Mouse (Mus musculus) liver, embryonic 13.5 days (tissue): ENCODE results near the gene Gm21992. TPM values are rescaled to one million over a fixed set of nuclear protein-coding genes. Genes with fewer than 3 reads are reported as not detected.
A peak's percentile ranks its signal among the peaks of the same experiment; 100 is the strongest.

Experiments used
- ATAC-seq: fragments of 200-750 bp; cut with Nextera tagmentation; 2 replicates; pipeline ENCODE4 v1.8.0; 2017; ENCODE audit warnings: low read depth, mild to moderate bottlenecking, moderate number of reproducible peaks, moderate library complexity
- DNase-seq: peaks from one replicate; pipeline ENCODE4 v3.0.0; 2022
- H3K27ac ChIP-seq: fragments of 300-500 bp; sonication (generic); 2 replicates; pipeline ENCODE4 v1.5.1; 2015; ENCODE audit warnings: moderate library complexity, mild to moderate bottlenecking, inconsistent platforms
- H3K27me3 ChIP-seq: fragments of 300-500 bp; sonication (generic); 2 replicates; pipeline ENCODE4 v1.6.1; 2015; ENCODE audit warnings: mild to moderate bottlenecking, inconsistent platforms
- H3K36me3 ChIP-seq: fragments of 300-500 bp; sonication (generic); 2 replicates; pipeline ENCODE4 v1.6.1; 2015; ENCODE audit warnings: mild to moderate bottlenecking, inconsistent platforms
- H3K4me1 ChIP-seq: fragments of 300-500 bp; sonication (generic); replicated peaks from 2 replicates; pipeline ENCODE4 v1.6.1; 2015; ENCODE audit warnings: inconsistent platforms
- H3K4me2 ChIP-seq: fragments of 300-500 bp; sonication (generic); 2 replicates; pipeline ENCODE4 v1.6.1; 2015; ENCODE audit warnings: inconsistent platforms, mild to moderate bottlenecking, moderate library complexity
- H3K4me3 ChIP-seq: fragments of 300-500 bp; sonication (generic); replicated peaks from 2 replicates; pipeline ENCODE4 v1.5.1; 2015; ENCODE audit warnings: mild to moderate bottlenecking, inconsistent platforms
- H3K9ac ChIP-seq: fragments of 300-500 bp; sonication (generic); 2 replicates; pipeline ENCODE4 v1.6.1; 2015; ENCODE audit warnings: mild to moderate bottlenecking, inconsistent platforms
- H3K9me3 ChIP-seq: fragments of 300-500 bp; sonication (generic); replicated peaks from 2 replicates; pipeline ENCODE4 v1.6.1; 2016; ENCODE audit warnings: inconsistent platforms
- WGBS: fragments of 180-500 bp; shearing (Covaris S2); methylation state at CpG from one replicate; pipeline ENCODE4 v1.1.7; 2015; ENCODE audit not compliant: insufficient replicate concordance; 5-methylcytosine and 5-hydroxymethylcytosine counted together
- polyA plus RNA-seq: library from polyadenylated mRNA; unstranded; fragments of >200 nt; fragmentation: Nextera tagmentation; extraction: Ambion mirVana; gene quantifications from 2 replicates; pipeline ENCODE4 v1.2.1, GENCODE M21; 2015

Gm21992 gene
- polyA plus RNA-seq, 1 experiment from 2014 or later: 18.5 TPM

DNA sequence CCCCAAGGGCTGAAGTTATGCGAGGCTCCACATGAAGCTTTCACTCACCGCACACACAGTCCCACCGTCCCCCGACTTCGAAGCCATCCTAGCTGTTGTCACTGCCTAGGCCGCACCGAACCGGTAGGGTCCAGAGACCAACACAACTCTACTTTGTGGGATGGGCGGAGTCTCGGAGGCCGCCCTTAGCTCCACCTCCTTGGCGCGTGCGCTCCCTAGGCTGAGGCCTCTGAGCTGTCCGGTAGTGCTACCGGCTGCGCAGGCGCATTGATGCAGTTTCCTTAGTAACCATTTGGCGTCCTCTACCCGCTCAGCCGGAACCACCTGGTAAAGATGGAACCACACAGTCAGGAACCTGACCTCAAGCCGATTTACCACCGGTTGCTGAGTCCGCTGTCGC lies 27.7 kb upstream of the Gm21992 start, which contains the start of the genes Ccs and Ccdc87:
Ccs (minus strand) TSS at position 184 of the 400 bp plus-strand sequence.
Ccdc87 (plus strand) TSS at position 218 of the 400 bp plus-strand sequence.
- H3K4me3 ChIP-seq: peak within 1 kb of the TSS; percentile 74
- H3K4me1 ChIP-seq: peaks cover 56% of the 10 kb centered on the region
- ATAC-seq (peak; percentile 99), DNase-seq (peak; percentile 95)
- peak within 1 kb of the TSS; percentile 80 for H3K27ac ChIP-seq
- H3K27me3 ChIP-seq: peaks cover 37% of the 10 kb centered on the region
- H3K9me3 ChIP-seq: no peaks in the 10 kb centered on the region
- under 1% methylated on average over 25 of the region's 25 CpGs for WGBS
- H3K36me3 ChIP-seq: peaks cover 5% of the 10 kb centered on the region; the same call in 1 of the 2 replicates
- peak within 1 kb of the TSS; percentile 84 for H3K9ac ChIP-seq
- peak within 1 kb of the TSS; percentile 96 for H3K4me2 ChIP-seq

- ATAC-seq: peak; percentile 45
Observed at GRCm38 (mm10) chr19:4838526-4839140, 27.2 kb upstream of the Gm21992 start.

GRCm38 (mm10) chr19:4837049-4837448 lies 25.6 kb upstream of the Gm21992 start:
- WGBS: 86% methylated on average over 6 of the region's 6 CpGs
- peaks cover 25% of the 10 kb centered on the region for H3K27me3 ChIP-seq
- H3K27ac ChIP-seq: no peak overlapping the region

More at GRCm38 (mm10) chr19:4838526-4839140, 27.2 kb upstream of the Gm21992 start:
- H3K36me3 ChIP-seq: peaks cover 6% of the 10 kb centered on the region; the same call in 1 of the 2 replicates
- peak overlapping the region; percentile 84 for H3K9ac ChIP-seq
- H3K27ac ChIP-seq: peak overlapping the region; percentile 80
- peak overlapping the region; percentile 74 for H3K4me3 ChIP-seq
- WGBS: 31% methylated on average over 10 of the region's 10 CpGs
- peaks cover 56% of the 10 kb centered on the region for H3K4me1 ChIP-seq
- no peaks in the 10 kb centered on the region for H3K9me3 ChIP-seq
- no peak for DNase-seq
- H3K4me2 ChIP-seq: peak overlapping the region; percentile 96
- H3K27me3 ChIP-seq: peaks cover 37% of the 10 kb centered on the region

DNA sequence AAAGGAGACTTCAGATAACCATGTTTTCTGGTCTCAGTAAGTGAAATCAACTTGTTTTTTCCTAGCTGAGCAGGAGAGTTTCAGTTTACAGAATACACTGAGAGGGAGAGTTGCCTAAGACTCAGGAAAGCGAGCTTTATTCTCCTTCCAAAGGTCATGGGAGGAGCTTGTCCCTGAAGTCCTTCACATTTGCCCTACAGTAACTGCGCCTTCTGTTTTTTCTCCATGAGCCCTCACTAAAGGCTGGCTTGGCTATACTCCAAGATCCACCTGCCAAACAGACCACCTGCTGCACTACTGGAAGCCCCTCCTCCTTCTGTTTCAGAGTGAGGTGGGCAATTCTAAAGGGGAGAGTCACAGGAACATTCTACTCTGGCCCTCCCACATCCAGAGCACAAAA lies 24.7 kb upstream of the Gm21992 start:
- ATAC-seq (no peak), DNase-seq (no peak)
- peaks cover 19% of the 10 kb centered on the region for H3K36me3 ChIP-seq
- no peaks in the 10 kb centered on the region for H3K9me3 ChIP-seq
- no peak overlapping the region for H3K9ac ChIP-seq
- H3K4me1 ChIP-seq: peaks cover 54% of the 10 kb centered on the region
- no peak overlapping the region for H3K4me3 ChIP-seq
- WGBS: 71% methylated on average over 2 of the region's 2 CpGs
- no peak overlapping the region for H3K4me2 ChIP-seq
- H3K27ac ChIP-seq: peak overlapping the region; percentile 58
- H3K27me3 ChIP-seq: peaks cover 16% of the 10 kb centered on the region

More at GRCm38 (mm10) chr19:4837049-4837448, 25.6 kb upstream of the Gm21992 start:
- peaks cover 56% of the 10 kb centered on the region for H3K4me1 ChIP-seq
- ATAC-seq (no peak), DNase-seq (no peak)
- H3K4me2 ChIP-seq: no peak overlapping the region
- H3K9me3 ChIP-seq: no peaks in the 10 kb centered on the region
- no peak overlapping the region for H3K4me3 ChIP-seq
- peaks cover 18% of the 10 kb centered on the region for H3K36me3 ChIP-seq
- no peak overlapping the region for H3K9ac ChIP-seq

- Histone ChIP-seq H3K4me1 (peaks cover 40% of the 10 kb centered on the region), H3K9me3 (no peaks in the 10 kb centered on the region), H3K27me3 (no peaks in the 10 kb centered on the region), H3K4me2 (no peak overlapping the region), H3K9ac (no peak overlapping the region), H3K4me3 (no peak overlapping the region), H3K36me3 (peaks cover 27% of the 10 kb centered on the region), H3K27ac (no peak overlapping the region)
- 83% methylated on average over 8 of the region's 8 CpGs for WGBS
- DNase-seq (no peak), ATAC-seq (no peak)
Observed at GRCm38 (mm10) chr19:4833977-4834376, 22.6 kb upstream of the Gm21992 start.

- Histone ChIP-seq H3K4me2 (no peak overlapping the region), H3K27me3 (no peaks in the 10 kb centered on the region), H3K4me1 (peaks cover 10% of the 10 kb centered on the region; the same call in 1 of the 2 replicates), H3K27ac (no peak overlapping the region), H3K4me3 (no peak overlapping the region), H3K9me3 (no peaks in the 10 kb centered on the region), H3K9ac (no peak overlapping the region), H3K36me3 (peaks cover 52% of the 10 kb centered on the region)
- ATAC-seq (no peak), DNase-seq (no peak)
- 82% methylated on average over 7 of the region's 7 CpGs for WGBS
Observed at GRCm38 (mm10) chr19:4829156-4829555, 17.7 kb upstream of the Gm21992 start.

DNA sequence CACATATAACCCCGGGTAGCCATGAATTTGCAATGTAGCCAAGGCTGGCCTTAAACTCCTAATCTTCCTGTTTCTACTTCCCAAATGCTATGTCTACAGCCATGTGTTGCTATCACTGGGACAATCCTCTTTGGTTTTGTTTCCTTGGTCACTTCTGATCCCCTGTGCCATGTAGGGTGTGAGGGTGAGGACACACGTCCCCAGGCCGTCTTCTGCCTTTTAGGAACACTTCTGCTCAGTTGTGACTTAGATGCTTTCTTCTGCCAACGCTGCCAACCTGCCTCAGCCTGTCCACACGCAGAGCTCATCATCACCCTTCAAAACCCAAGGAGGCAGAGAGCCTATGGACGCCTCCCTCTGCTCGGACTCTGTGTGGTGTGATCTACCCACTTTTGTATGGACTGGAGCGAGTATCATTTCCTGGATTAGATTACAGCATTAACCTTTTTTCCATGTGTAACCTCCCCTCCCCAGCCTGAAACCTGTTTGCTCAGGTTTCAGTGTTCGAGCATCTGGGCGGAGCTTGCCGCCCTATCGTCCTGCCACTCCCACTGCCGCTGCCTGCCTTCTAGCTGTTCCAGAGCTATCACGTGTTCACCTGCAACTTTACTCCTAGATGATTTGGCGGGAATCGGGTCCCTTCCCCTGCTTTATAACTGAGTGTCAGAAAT lies 17.2 kb upstream of the Gm21992 start:
- H3K36me3 ChIP-seq: peaks cover 52% of the 10 kb centered on the region
- no peaks in the 10 kb centered on the region for H3K27me3 ChIP-seq
- H3K27ac ChIP-seq: no peak overlapping the region
- 71% methylated on average over 16 of the region's 16 CpGs for WGBS
- H3K4me1 ChIP-seq: peaks cover 10% of the 10 kb centered on the region; the same call in 1 of the 2 replicates
- H3K9ac ChIP-seq: no peak overlapping the region
- ATAC-seq (no peak), DNase-seq (no peak)
- no peaks in the 10 kb centered on the region for H3K9me3 ChIP-seq
- no peak overlapping the region for H3K4me2 ChIP-seq
- H3K4me3 ChIP-seq: no peak overlapping the region

DNA sequence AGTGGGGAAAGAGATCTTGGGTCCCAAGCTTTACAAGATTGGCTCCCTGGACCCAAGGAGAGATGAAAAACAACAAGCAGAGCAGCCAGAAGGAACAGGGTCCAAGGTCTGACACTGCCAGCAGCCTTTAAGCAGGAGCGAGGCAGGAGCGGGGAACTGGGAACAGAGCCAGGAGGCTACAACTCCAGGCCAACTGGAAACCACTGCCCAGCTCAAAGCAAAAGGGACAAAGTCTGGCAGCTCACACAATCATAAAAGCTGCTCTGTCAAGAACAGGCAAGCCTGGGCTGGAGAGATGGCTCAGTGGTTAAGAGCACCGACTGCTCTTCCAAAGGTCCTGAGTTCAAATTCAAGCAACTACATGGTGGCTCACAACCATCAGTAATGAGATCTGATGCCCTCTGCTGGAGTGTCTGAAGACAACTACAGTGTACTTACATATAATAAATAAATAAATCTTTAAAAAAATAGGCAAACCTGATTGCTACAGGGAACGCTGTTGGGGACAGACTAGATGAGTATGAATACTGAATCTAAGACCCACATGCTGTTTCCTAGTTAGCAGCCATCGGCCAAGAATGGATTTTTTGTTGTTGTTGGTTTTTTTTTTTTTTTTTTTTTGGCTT lies 9.4 kb upstream of the Gm21992 start:
- Histone ChIP-seq H3K9me3 (no peaks in the 10 kb centered on the region), H3K4me1 (peaks cover 2% of the 10 kb centered on the region; the same call in 1 of the 2 replicates), H3K36me3 (peaks cover 19% of the 10 kb centered on the region), H3K9ac (no peak overlapping the region), H3K4me2 (no peak overlapping the region), H3K27me3 (peaks cover 3% of the 10 kb centered on the region; the same call in 1 of the 2 replicates), H3K4me3 (no peak overlapping the region), H3K27ac (no peak overlapping the region)
- WGBS: 64% methylated on average over 5 of the region's 5 CpGs
- ATAC-seq: peak; percentile 34; the same call in 1 of the 2 replicates
- no peak for DNase-seq

- ATAC-seq (0 out of 2 replicates have a peak, but pooled peaks have one; percentile 12), DNase-seq (no peak)
- no peak overlapping the region for H3K9ac ChIP-seq
- peaks cover 3% of the 10 kb centered on the region; the same call in 1 of the 2 replicates for H3K27me3 ChIP-seq
- H3K36me3 ChIP-seq: no peaks in the 10 kb centered on the region
- no peak overlapping the region for H3K4me2 ChIP-seq
- WGBS: 68% methylated on average over 1 of the region's 1 CpGs
- H3K4me1 ChIP-seq: peaks cover 4% of the 10 kb centered on the region
- peak overlapping the region; percentile 55; the same call in 1 of the 2 replicates for H3K27ac ChIP-seq
- H3K9me3 ChIP-seq: no peaks in the 10 kb centered on the region; the same call in 1 of the 2 replicates
- H3K4me3 ChIP-seq: no peak overlapping the region
Observed at GRCm38 (mm10) chr19:4817182-4817835, 5.9 kb upstream of the Gm21992 start.

DNA sequence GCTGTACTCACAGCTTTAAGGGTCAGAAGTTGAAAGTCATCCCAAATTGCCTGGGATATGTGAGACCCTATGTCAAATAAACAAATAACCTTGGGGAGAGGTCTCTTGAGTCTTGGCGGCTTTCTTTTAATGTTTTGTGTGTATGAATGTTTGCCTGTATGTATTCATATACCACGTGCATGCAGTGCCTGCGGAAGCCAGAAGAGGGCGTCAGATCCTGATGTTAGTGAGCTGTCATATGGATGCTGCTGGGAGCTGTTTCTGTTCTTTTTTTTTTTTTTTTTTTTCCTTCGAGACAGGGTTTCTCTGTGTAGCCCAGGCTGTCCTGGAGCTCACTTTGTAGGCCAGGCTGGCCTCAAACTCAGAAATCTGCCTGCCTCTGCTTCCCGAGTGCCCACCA lies 1.6 kb upstream of the Gm21992 start:
- H3K4me2 ChIP-seq: no peak overlapping the region
- no peaks in the 10 kb centered on the region; the same call in 1 of the 2 replicates for H3K9me3 ChIP-seq
- peaks cover under 1% of the 10 kb centered on the region for H3K36me3 ChIP-seq
- H3K4me3 ChIP-seq: no peak overlapping the region
- H3K27ac ChIP-seq: no peak overlapping the region
- H3K4me1 ChIP-seq: peaks cover 27% of the 10 kb centered on the region
- WGBS: 74% methylated on average over 6 of the region's 6 CpGs
- no peak overlapping the region for H3K9ac ChIP-seq
- peak; percentile 42 for DNase-seq
- no peaks in the 10 kb centered on the region for H3K27me3 ChIP-seq
- ATAC-seq: no peak
